ENCODE assay signal across 8 mouse cellular contexts in the genomic region with DNA sequence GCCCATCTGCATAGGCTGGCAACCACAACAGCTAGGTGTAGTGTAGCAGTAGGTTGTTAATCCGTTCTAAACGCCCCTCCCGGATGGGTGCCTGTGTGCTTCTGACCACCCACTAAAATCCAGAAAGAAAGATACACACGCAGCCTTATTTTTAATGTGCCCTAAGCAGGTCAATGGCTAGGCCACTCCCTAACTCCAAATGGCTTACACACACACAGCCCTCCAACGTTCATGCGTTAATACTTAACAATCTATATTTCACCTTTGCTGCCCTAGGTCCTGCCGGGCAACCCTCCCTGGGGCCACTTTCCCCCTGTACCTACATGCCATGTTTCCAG. TPM values are rescaled to one million over a fixed set of nuclear protein-coding genes. Genes with fewer than 3 reads are reported as not detected.
DNase-seq lines count a peak whose midpoint lies in the region; ATAC-seq and TF ChIP-seq lines count a peak whose summit lies in the region.

No protein-coding gene starts in this region.

- no peak for TF ChIP-seq EP300 in CH12.LX (IDR thresholded peaks at IDR 0.05; ENCODE audit: low read length)

- no peaks in the 10 kb centered on the region for H3K79me2 ChIP-seq in CH12.LX (replicated peaks; ENCODE audit: control insufficient read depth, extremely low read depth, insufficient read depth, poor library complexity, severe bottlenecking)

- peaks cover 17% of the 10 kb centered on the region for H3K4me1 ChIP-seq in heart, embryonic 11.5 days (ENCODE audit: control insufficient read depth, insufficient read depth, low read length)
- H3K4me1 ChIP-seq in CH12.LX (ENCODE audit: control insufficient read depth in 1 of 2, insufficient read depth in 2 of 2): peaks cover 30 to 60% of the 10 kb centered on the region in 2 experiments
- peaks cover 8% of the 10 kb centered on the region for H3K4me1 ChIP-seq in forebrain, embryonic 14.5 days (ENCODE audit: control insufficient read depth, insufficient read depth, low read length)
- peaks cover 29% of the 10 kb centered on the region for H3K4me1 ChIP-seq in liver, embryonic 15.5 days (replicated peaks)

- H3K27ac ChIP-seq in heart, embryonic 11.5 days (ENCODE audit: low read depth, low read length): peak overlapping the region; percentile 91
- peak overlapping the region; percentile 99 for H3K27ac ChIP-seq in CH12.LX (ENCODE audit: insufficient read depth, low read depth)
- H3K27ac ChIP-seq in forebrain, embryonic 14.5 days (ENCODE audit: low read depth, low read length): peak overlapping the region; percentile 79
- 0 out of 2 replicates have a peak overlapping the region, but pooled peaks have one; percentile 63 for H3K27ac ChIP-seq in liver, embryonic 15.5 days (replicated peaks)

- H3K27me3 ChIP-seq in heart, embryonic 11.5 days (ENCODE audit: control insufficient read depth, insufficient read depth, low read length): peaks cover 23% of the 10 kb centered on the region
- H3K27me3 ChIP-seq in CH12.LX (replicated peaks): no peaks in the 10 kb centered on the region
- H3K27me3 ChIP-seq in forebrain, embryonic 14.5 days (replicated peaks; ENCODE audit: control insufficient read depth, insufficient read depth, low read length): peaks cover 21% of the 10 kb centered on the region
- H3K27me3 ChIP-seq in liver, embryonic 15.5 days: peaks cover 26% of the 10 kb centered on the region

- peak overlapping the region; percentile 73 for H3K9ac ChIP-seq in heart, embryonic 11.5 days (ENCODE audit: low read depth, low read length)
- H3K9ac ChIP-seq in CH12.LX (ENCODE audit: insufficient read depth, low read depth): peak overlapping the region; percentile 65
- H3K9ac ChIP-seq in forebrain, embryonic 14.5 days (ENCODE audit: low read length): peak overlapping the region; percentile 61
- peak overlapping the region; percentile 27 for H3K9ac ChIP-seq in liver, embryonic 15.5 days

- no peak for DNase-seq in heart, adult 11 months
- DNase-seq in CH12.LX (ENCODE audit: extremely low read depth): no peak
- no peak for DNase-seq in forebrain, embryonic 14.5 days (ENCODE audit: low spot score)
- DNase-seq in adrenal gland, postnatal 14 days: no peak
- DNase-seq in spleen, postnatal 14 days (ENCODE audit: low spot score in 2 of 2): no peak

- in situ Hi-C loops in CH12.LX (cut with MboI; ENCODE audit: low pct_ligation_motif_present, low pct_unique_long_range_greater_than_20kb, low sequenced_read_pairs): loop anchor here (5.0 kb wide), 2 partner anchors 49 to 61 kb away; no protein-coding TSS in a partner anchor

- no peak for TF ChIP-seq POLR2A in CH12.LX (IDR thresholded peaks at IDR 0.05; ENCODE audit: low read depth, low read length)

- H3K4me3 ChIP-seq in heart, embryonic 11.5 days (ENCODE audit: low read depth, low read length): peak overlapping the region; percentile 57
- peak overlapping the region; percentile 44 to 59 (median 55) for H3K4me3 ChIP-seq in CH12.LX (replicated peaks in 1 of 3; ENCODE audit: low read depth in 2 of 3, low read length in 2 of 3, poor library complexity in 1 of 3)
- peak overlapping the region; percentile 35 for H3K4me3 ChIP-seq in forebrain, embryonic 14.5 days (ENCODE audit: low read depth, low read length)
- peak overlapping the region; percentile 52 for H3K4me3 ChIP-seq in liver, embryonic 15.5 days (replicated peaks)

- TF ChIP-seq RAD21 in CH12.LX (IDR thresholded peaks at IDR 0.05; ENCODE audit: low read depth, low read length): no peak

- H3K9me3 ChIP-seq in heart, embryonic 11.5 days (replicated peaks; ENCODE audit: control insufficient read depth, low read length): no peaks in the 10 kb centered on the region
- no peaks in the 10 kb centered on the region for H3K9me3 ChIP-seq in CH12.LX (replicated peaks; ENCODE audit: low read length)
- no peaks in the 10 kb centered on the region for H3K9me3 ChIP-seq in forebrain, embryonic 14.5 days (replicated peaks; ENCODE audit: control insufficient read depth, low read length)
- no peaks in the 10 kb centered on the region for H3K9me3 ChIP-seq in liver, embryonic 15.5 days (replicated peaks)

- no peak for ATAC-seq in heart, embryonic 11.5 days (replicated peaks; ENCODE audit: insufficient number of reproducible peaks, low FRiP score, low TSS enrichment)
- peak; percentile 25; the same call in 1 of the 2 replicates for ATAC-seq in forebrain, embryonic 14.5 days
- peak; percentile 9; the same call in 1 of the 2 replicates for ATAC-seq in liver, embryonic 15.5 days (ENCODE audit: insufficient read depth)
- no peak for ATAC-seq in activated CD4-positive, CD25-positive, alpha-beta regulatory T cell, adult 4 months

- peak overlapping the region; percentile 60 for H3K4me2 ChIP-seq in heart, embryonic 11.5 days
- H3K4me2 ChIP-seq in CH12.LX (ENCODE audit: insufficient read depth, low read depth, poor library complexity, severe bottlenecking): peak overlapping the region; percentile 73
- peak overlapping the region; percentile 60 for H3K4me2 ChIP-seq in forebrain, embryonic 14.5 days (ENCODE audit: low read length)
- peak overlapping the region; percentile 66 for H3K4me2 ChIP-seq in liver, embryonic 15.5 days

- WGBS in heart, embryonic 11.5 days (ENCODE audit: insufficient replicate concordance): 8% methylated on average over 7 of the region's 7 CpGs
- 5% methylated on average over 7 of the region's 7 CpGs for WGBS in forebrain, embryonic 14.5 days
- 14% methylated on average over 7 of the region's 7 CpGs for WGBS in liver, embryonic 15.5 days (ENCODE audit: insufficient replicate concordance)

- H3K36me3 ChIP-seq in heart, embryonic 11.5 days (ENCODE audit: control insufficient read depth, insufficient read depth, low read length): 0 out of 2 replicates have a peak, but pooled peaks cover 4% of the 10 kb centered on the region
- peaks cover 16 to 34% of the 10 kb centered on the region in 2 experiments for H3K36me3 ChIP-seq in CH12.LX (replicated peaks in 1 of 2; ENCODE audit: control insufficient read depth in 1 of 2, insufficient read depth in 1 of 2, low read length in 1 of 2)
- H3K36me3 ChIP-seq in forebrain, embryonic 14.5 days (ENCODE audit: control insufficient read depth, insufficient read depth, low read length): 0 out of 2 replicates have a peak, but pooled peaks cover 4% of the 10 kb centered on the region
- H3K36me3 ChIP-seq in liver, embryonic 15.5 days (replicated peaks): 0 out of 2 replicates have a peak, but pooled peaks cover 6% of the 10 kb centered on the region

- dilution Hi-C loops in CH12.LX (cut with MboI; ENCODE audit: extremely low pct_ligation_motif_present, extremely low pct_unique_long_range_greater_than_20kb, low sequenced_read_pairs): no loop called here

- TF ChIP-seq CTCF in CH12.LX (conservative IDR thresholded peaks at IDR 0.05 in 1 of 2, IDR thresholded peaks at IDR 0.05 in 1 of 2; ENCODE audit: low read depth in 2 of 2, low read length in 2 of 2): no peak

RNA-seq across cellular contexts. Expression of gene Tnfrsf18, which starts 5.3 kb away (rescaled TPM):
- polyA plus RNA-seq in heart, embryonic 11.5 days (2014; fragmentation: Nextera tagmentation; extraction: Ambion mirVana): 1.3 and 1.7 TPM in 2 replicates
- 52.1 and 76.1 TPM in 2 replicates for total RNA-seq in CH12.LX (2012; rRNA removed)
- 48.8 and 50.7 TPM in 2 replicates for total RNA-seq in CH12.LX (2014; rRNA removed)
- polyA plus RNA-seq in CH12.LX (2012; ENCODE audit: insufficient read length, low read depth): 38.8 and 48.4 TPM in 2 replicates
- 0.40 and 0.53 TPM in 2 replicates for polyA plus RNA-seq in forebrain, embryonic 14.5 days (2014; fragmentation: Nextera tagmentation; extraction: Ambion mirVana)
- 0.66 and 0.73 TPM in 2 replicates for polyA plus RNA-seq in liver, embryonic 15.5 days (2015; fragmentation: Nextera tagmentation; extraction: Ambion mirVana)
- 100 to 1,000 TPM; 770 to 845 TPM for polyA plus RNA-seq in activated CD4-positive, CD25-positive, alpha-beta regulatory T cell, adult 4 months (2017; shearing (Covaris generic))
- 2.4 TPM in 1 of 2 replicates, not detected in the other for total RNA-seq in adrenal gland, postnatal 14 days (2021)

RNA-seq across cellular contexts. Expression of gene Tnfrsf4, which starts 17.6 kb away (rescaled TPM):
- polyA plus RNA-seq in heart, embryonic 11.5 days (2014; fragmentation: Nextera tagmentation; extraction: Ambion mirVana): 0.21 and 0.37 TPM in 2 replicates
- total RNA-seq in CH12.LX (2012; rRNA removed): 21.7 and 28.2 TPM in 2 replicates
- total RNA-seq in CH12.LX (2014; rRNA removed): 73.5 and 86.1 TPM in 2 replicates
- 63.8 and 81.1 TPM in 2 replicates for polyA plus RNA-seq in CH12.LX (2012; ENCODE audit: insufficient read length, low read depth)
- polyA plus RNA-seq in forebrain, embryonic 14.5 days (2014; fragmentation: Nextera tagmentation; extraction: Ambion mirVana): 0.43 and 0.60 TPM in 2 replicates
- 0.23 and 0.51 TPM in 2 replicates for polyA plus RNA-seq in liver, embryonic 15.5 days (2015; fragmentation: Nextera tagmentation; extraction: Ambion mirVana)
- 100 to 1,000 TPM; 802 to 961 TPM for polyA plus RNA-seq in activated CD4-positive, CD25-positive, alpha-beta regulatory T cell, adult 4 months (2017; shearing (Covaris generic))
- 0.56 and 3.4 TPM in 2 replicates for total RNA-seq in adrenal gland, postnatal 14 days (2021)

RNA-seq across cellular contexts. Expression of gene Ttll10, which starts 28.0 kb away (rescaled TPM):
- 0.36 TPM in 1 of 2 replicates, not detected in the other for polyA plus RNA-seq in heart, embryonic 11.5 days (2014; fragmentation: Nextera tagmentation; extraction: Ambion mirVana)
- 0.04 TPM in 1 of 2 replicates, not detected in the other for total RNA-seq in CH12.LX (2012; rRNA removed)
- not detected in 2 replicates for total RNA-seq in CH12.LX (2014; rRNA removed)
- polyA plus RNA-seq in CH12.LX (2012; ENCODE audit: insufficient read length, low read depth): not detected in 2 replicates
- polyA plus RNA-seq in forebrain, embryonic 14.5 days (2014; fragmentation: Nextera tagmentation; extraction: Ambion mirVana): not detected in 2 replicates
- 0.22 and 0.58 TPM in 2 replicates for polyA plus RNA-seq in liver, embryonic 15.5 days (2015; fragmentation: Nextera tagmentation; extraction: Ambion mirVana)
- not detected for polyA plus RNA-seq in activated CD4-positive, CD25-positive, alpha-beta regulatory T cell, adult 4 months (2017; shearing (Covaris generic))
- 0.70 TPM in 1 of 2 replicates, not detected in the other for total RNA-seq in adrenal gland, postnatal 14 days (2021)

RNA-seq across cellular contexts. Expression of gene Sdf4, which starts 38.6 kb away (rescaled TPM):
- polyA plus RNA-seq in heart, embryonic 11.5 days (2014; fragmentation: Nextera tagmentation; extraction: Ambion mirVana): 138 and 147 TPM in 2 replicates
- total RNA-seq in CH12.LX (2012; rRNA removed): 193 and 211 TPM in 2 replicates
- total RNA-seq in CH12.LX (2014; rRNA removed): 210 and 227 TPM in 2 replicates
- polyA plus RNA-seq in CH12.LX (2012; ENCODE audit: insufficient read length, low read depth): 167 and 193 TPM in 2 replicates
- polyA plus RNA-seq in forebrain, embryonic 14.5 days (2014; fragmentation: Nextera tagmentation; extraction: Ambion mirVana): 124 and 127 TPM in 2 replicates
- polyA plus RNA-seq in liver, embryonic 15.5 days (2015; fragmentation: Nextera tagmentation; extraction: Ambion mirVana): 77.0 and 81.4 TPM in 2 replicates
- 100 to 1,000 TPM; 464 to 478 TPM for polyA plus RNA-seq in activated CD4-positive, CD25-positive, alpha-beta regulatory T cell, adult 4 months (2017; shearing (Covaris generic))
- total RNA-seq in adrenal gland, postnatal 14 days (2021): 209 and 225 TPM in 2 replicates

RNA-seq across cellular contexts. Expression of gene B3galt6, which starts 38.8 kb away (rescaled TPM):
- 10.1 and 11.6 TPM in 2 replicates for polyA plus RNA-seq in heart, embryonic 11.5 days (2014; fragmentation: Nextera tagmentation; extraction: Ambion mirVana)
- total RNA-seq in CH12.LX (2012; rRNA removed) (10.1 and 11.3 TPM in 2 replicates), CH12.LX (2014; rRNA removed) (8.6 and 9.9 TPM in 2 replicates)
- 3.1 and 3.4 TPM in 2 replicates for polyA plus RNA-seq in CH12.LX (2012; ENCODE audit: insufficient read length, low read depth)
- 27.6 and 29.6 TPM in 2 replicates for polyA plus RNA-seq in forebrain, embryonic 14.5 days (2014; fragmentation: Nextera tagmentation; extraction: Ambion mirVana)
- 4.4 and 4.6 TPM in 2 replicates for polyA plus RNA-seq in liver, embryonic 15.5 days (2015; fragmentation: Nextera tagmentation; extraction: Ambion mirVana)
- under 1 TPM; 0.90 to 0.95 TPM for polyA plus RNA-seq in activated CD4-positive, CD25-positive, alpha-beta regulatory T cell, adult 4 months (2017; shearing (Covaris generic))
- total RNA-seq in adrenal gland, postnatal 14 days (2021): 5.8 and 6.5 TPM in 2 replicates

Comparison
In these comparisons a context has a peak if more than half of its experiments do, and no peak if none do; other contexts are left out.
1. ATAC-seq: peak in forebrain, embryonic 14.5 days (single experiment) and liver, embryonic 15.5 days (single experiment); none in heart, embryonic 11.5 days (single experiment) and activated CD4-positive, CD25-positive, alpha-beta regulatory T cell, adult 4 months (single experiment).
2. RNA of gene Tnfrsf18, which starts 5.3 kb away (polyA plus RNA-seq): 770 to 845 TPM in activated CD4-positive, CD25-positive, alpha-beta regulatory T cell, adult 4 months and 38.8 to 48.4 TPM in CH12.LX; 1.3 to 1.7 TPM in heart, embryonic 11.5 days, 0.66 to 0.73 TPM in liver, embryonic 15.5 days and 0.40 to 0.53 TPM in forebrain, embryonic 14.5 days; every median in the first group is over 10 times any median in the second.
3. RNA of gene Tnfrsf4, which starts 17.6 kb away (polyA plus RNA-seq): 802 to 961 TPM in activated CD4-positive, CD25-positive, alpha-beta regulatory T cell, adult 4 months and 63.8 to 81.1 TPM in CH12.LX; 0.43 to 0.60 TPM in forebrain, embryonic 14.5 days, 0.21 to 0.37 TPM in heart, embryonic 11.5 days and 0.23 to 0.51 TPM in liver, embryonic 15.5 days; every median in the first group is over 10 times any median in the second.
4. Peak in every context shown above with its lines, with median percentiles within 50 percentile points of each other: H3K27ac ChIP-seq, H3K4me2 ChIP-seq, H3K4me3 ChIP-seq and H3K9ac ChIP-seq.